Mouse (Mus musculus) urinary bladder, postnatal 14 days (tissue): Measurements from ENCODE around the gene Sf3a3.

Source experiments
- DNase-seq: peaks from one replicate; pipeline ENCODE4 v3.0.0; 2021; ENCODE audit warnings: low spot score

Gene Sf3a3

GRCm38 (mm10) chr4:124738783-124739182, 24.2 kb downstream of the Sf3a3 start:
- DNase-seq = no peak

- peak; percentile 82 for DNase-seq
Observed at GRCm38 (mm10) chr4:124741376-124742343, 27.1 kb downstream of the Sf3a3 start, which contains the start of gene Inpp5b. Inpp5b (plus strand) TSS chr4:124741850.

GRCm38 (mm10) chr4:124742839-124743238, 28.3 kb downstream of the Sf3a3 start:
- DNase-seq = no peak

GRCm38 (mm10) chr4:124746577-124746976, 32.0 kb downstream of the Sf3a3 start:
- DNase-seq = no peak

- no peak for DNase-seq
Observed at GRCm38 (mm10) chr4:124747851-124748250, 33.3 kb downstream of the Sf3a3 start.

- peak; percentile 98 for DNase-seq
Observed at GRCm38 (mm10) chr4:124751300-124752250, 37.0 kb downstream of the Sf3a3 start.

GRCm38 (mm10) chr4:124752281-124753199, 38.0 kb downstream of the Sf3a3 start:
- no peak for DNase-seq

GRCm38 (mm10) chr4:124755526-124755925, 41.0 kb downstream of the Sf3a3 start:
- no peak for DNase-seq

- no peak for DNase-seq
Observed at GRCm38 (mm10) chr4:124759305-124759811, 44.8 kb downstream of the Sf3a3 start.

- no peak for DNase-seq
Observed at GRCm38 (mm10) chr4:124761201-124761600, 46.6 kb downstream of the Sf3a3 start.

- no peak for DNase-seq
Observed at GRCm38 (mm10) chr4:124762858-124763452, 48.4 kb downstream of the Sf3a3 start.

- no peak for DNase-seq
Observed at GRCm38 (mm10) chr4:124765802-124766565, 51.4 kb downstream of the Sf3a3 start.

GRCm38 (mm10) chr4:124766566-124766940, 52.0 kb downstream of the Sf3a3 start:
- DNase-seq = no peak

GRCm38 (mm10) chr4:124768963-124769591, 54.5 kb downstream of the Sf3a3 start:
- DNase-seq = no peak

- DNase-seq = peak; percentile 41
Observed at GRCm38 (mm10) chr4:124770624-124771023, 56.0 kb downstream of the Sf3a3 start.

GRCm38 (mm10) chr4:124772125-124772524, 57.5 kb downstream of the Sf3a3 start:
- no peak for DNase-seq

GRCm38 (mm10) chr4:124773449-124773848, 58.9 kb downstream of the Sf3a3 start:
- no peak for DNase-seq

- DNase-seq = no peak
Observed at GRCm38 (mm10) chr4:124773995-124774394, 59.4 kb downstream of the Sf3a3 start.

- no peak for DNase-seq
Observed at GRCm38 (mm10) chr4:124774429-124774828, 59.9 kb downstream of the Sf3a3 start.
